Mouse (Mus musculus) liver, embryonic 14.5 days (tissue): Measurements from ENCODE around the gene Hes1. TPM values are rescaled to one million over a fixed set of nuclear protein-coding genes. Genes with fewer than 3 reads are reported as not detected.
A peak's percentile ranks its signal among the peaks of the same experiment; 100 is the strongest.

Experiments used
- ATAC-seq: fragments of 200-750 bp; cut with Nextera tagmentation; 2 replicates; pipeline ENCODE4 v1.8.0; 2017; ENCODE audit warnings: moderate number of reproducible peaks, mild to moderate bottlenecking, moderate library complexity; ENCODE audit not compliant: insufficient read depth
- DNase-seq, 3 experiments: peaks; one replicate each; pipeline ENCODE4 v3.0.0-alpha.2; 2012 to 2013; ENCODE audit warnings: low read depth in 3 of 3, low spot score in 3 of 3
- H3K27ac ChIP-seq: fragments of 300-500 bp; sonication (generic); 2 replicates; pipeline ENCODE4 v1.5.1; 2014; ENCODE audit warnings: moderate library complexity, mild to moderate bottlenecking, control low read depth, inconsistent platforms
- H3K27me3 ChIP-seq: fragments of 300-500 bp; sonication (generic); 2 replicates; pipeline ENCODE4 v1.6.1; 2014; ENCODE audit warnings: mild to moderate bottlenecking, low read length, moderate library complexity; ENCODE audit not compliant: control insufficient read depth, insufficient read depth
- H3K36me3 ChIP-seq: fragments of 300-500 bp; sonication (generic); replicated peaks from 2 replicates; pipeline ENCODE4 v1.6.1; 2014; ENCODE audit warnings: low read depth; ENCODE audit not compliant: control insufficient read depth, insufficient read depth
- H3K4me1 ChIP-seq, 2 experiments: fragments of 200-500 bp in 1 of 2; fragments of 300-500 bp in 1 of 2; sonication (generic) in 1 of 2; replicated peaks; 2 replicates each; pipeline ENCODE4 v1.6.1; 2012 to 2014; ENCODE audit warnings: antibody characterized with exemption in 1 of 2, inconsistent platforms in 1 of 2, low read length in 1 of 2; ENCODE audit not compliant: control insufficient read depth in 2 of 2, insufficient read depth in 2 of 2
- H3K4me2 ChIP-seq: fragments of 300-500 bp; sonication (generic); 2 replicates; pipeline ENCODE4 v1.6.1; 2014; ENCODE audit warnings: low read depth, mild to moderate bottlenecking, control low read depth, moderate library complexity
- H3K4me3 ChIP-seq, 2 experiments: fragments of 200-500 bp in 1 of 2; fragments of 300-500 bp in 1 of 2; sonication (generic) in 1 of 2; 2 replicates each; pipeline ENCODE4 v1.5.1; 2012 to 2014; ENCODE audit warnings: low read depth in 2 of 2, low read length in 2 of 2, mild to moderate bottlenecking in 2 of 2, control low read depth in 1 of 2, inconsistent platforms in 1 of 2, moderate library complexity in 1 of 2; ENCODE audit not compliant: insufficient read depth in 1 of 2
- H3K9ac ChIP-seq: fragments of 300-500 bp; sonication (generic); replicated peaks from 2 replicates; pipeline ENCODE4 v1.6.1; 2014; ENCODE audit warnings: mild to moderate bottlenecking, control low read depth, moderate library complexity
- H3K9me3 ChIP-seq: fragments of 300-500 bp; sonication (generic); 2 replicates; pipeline ENCODE4 v1.6.1; 2016; ENCODE audit warnings: low read length, mixed read lengths; ENCODE audit not compliant: control insufficient read depth
- CTCF ChIP-seq: IDR thresholded peaks from 2 replicates; pipeline ENCODE4 v1.5.1; 2016; ENCODE audit warnings: antibody characterized with exemption, low read depth, control low read depth
- EP300 ChIP-seq: IDR thresholded peaks from 2 replicates; pipeline ENCODE4 v1.6.1; 2016; ENCODE audit warnings: antibody characterized with exemption, low read depth
- WGBS: fragments of 180-500 bp; shearing (Covaris S2); extraction: QIAGEN DNeasy Blood & Tissue Kit; methylation state at CpG from one replicate; pipeline ENCODE4 v1.1.7; 2014; ENCODE audit not compliant: insufficient replicate concordance; 5-methylcytosine and 5-hydroxymethylcytosine counted together
- polyA plus RNA-seq, 2 experiments: library from polyadenylated mRNA; depleted of rRNA in 1 of 2; stranded (reverse) in 1 of 2; unstranded in 1 of 2; fragments of >200 nt; fragmentation: Nextera tagmentation in 1 of 2; extraction: Ambion mirVana in 1 of 2; gene quantifications; 2 replicates each; pipeline versions ENCODE4 v1.2.1 to v1.2.3; 2012 to 2014

The Hes1 gene
- polyA plus RNA-seq, 2 experiments, result 5.6 to 9.2 TPM

GRCm38 (mm10) chr16:30066852-30067301, 2.7 kb downstream of the Hes1 start:
- under 1% methylated on average over 46 of the region's 46 CpGs for WGBS
- Histone ChIP-seq H3K9me3 (no peaks in the 10 kb centered on the region), H3K27ac (no peak overlapping the region), H3K4me1 (peaks cover 0 to 11% of the 10 kb centered on the region in 2 experiments; a peak in 2 of 4 replicates), H3K27me3 (peaks cover 95% of the 10 kb centered on the region), H3K9ac (no peak overlapping the region), H3K36me3 (no peaks in the 10 kb centered on the region), H3K4me3 (peak overlapping the region; percentile 52 to 67), H3K4me2 (peak overlapping the region; percentile 48)
- peak; percentile 49 for TF ChIP-seq CTCF
- TF ChIP-seq EP300, result no peak
- no peak for DNase-seq
- ATAC-seq, result no peak

- Histone ChIP-seq H3K36me3 (no peaks in the 10 kb centered on the region), H3K4me3 (no peak overlapping the region), H3K27ac (no peak overlapping the region), H3K4me2 (peak overlapping the region; percentile 28), H3K9me3 (no peaks in the 10 kb centered on the region), H3K4me1 (peaks cover 0 to 2% of the 10 kb centered on the region in 2 experiments; a peak in 1 of 4 replicates), H3K27me3 (peaks cover 81% of the 10 kb centered on the region), H3K9ac (no peak overlapping the region)
- ATAC-seq (no peak), DNase-seq (no peak)
- 3% methylated on average over 36 of the region's 36 CpGs for WGBS
- TF ChIP-seq EP300 (no peak), CTCF (no peak)
Observed at GRCm38 (mm10) chr16:30068041-30069020, 4.1 kb downstream of the Hes1 start.

GRCm38 (mm10) chr16:30069580-30069949, 5.4 kb downstream of the Hes1 start:
- Histone ChIP-seq H3K4me2 (peak overlapping the region; percentile 57), H3K9ac (peak overlapping the region; percentile 33), H3K9me3 (no peaks in the 10 kb centered on the region), H3K27ac (no peak overlapping the region), H3K27me3 (peaks cover 68% of the 10 kb centered on the region), H3K4me3 (peak overlapping the region; percentile 19 to 56), H3K36me3 (no peaks in the 10 kb centered on the region), H3K4me1 (peaks cover 0 to 2% of the 10 kb centered on the region in 2 experiments; a peak in 1 of 4 replicates)
- no peak for TF ChIP-seq CTCF
- TF ChIP-seq EP300, result no peak
- no peak for DNase-seq
- 6% methylated on average over 4 of the region's 4 CpGs for WGBS
- no peak for ATAC-seq

- H3K9me3 ChIP-seq, result no peaks in the 10 kb centered on the region
- ATAC-seq (peak; percentile 76), DNase-seq (peak in 1 of 3 experiments; percentile 30)
- WGBS, result under 1% methylated on average over 49 of the region's 82 CpGs
- peaks cover 63% of the 10 kb centered on the region for H3K27me3 ChIP-seq
- peak overlapping the region; percentile 57 for H3K4me2 ChIP-seq
- peaks cover 0 to 2% of the 10 kb centered on the region in 2 experiments; a peak in 1 of 4 replicates for H3K4me1 ChIP-seq
- peak overlapping the region; percentile 33 for H3K9ac ChIP-seq
- H3K4me3 ChIP-seq, result peak overlapping the region; percentile 40 to 56
- no peak overlapping the region; the same call in 1 of the 2 replicates for H3K27ac ChIP-seq
- no peaks in the 10 kb centered on the region for H3K36me3 ChIP-seq
- TF ChIP-seq CTCF, result no peak
Observed at GRCm38 (mm10) chr16:30069950-30070770, 6.0 kb downstream of the Hes1 start.
